Mouse (Mus musculus): Measurements from ENCODE around the gene Gm42742.
A peak's percentile ranks its signal among the peaks of the same experiment; 100 is the strongest.

Gm42742 gene

GRCm38 (mm10) chr7:127003620-127004019 lies 17.3 kb downstream of the Gm42742 start:
- DNase-seq (ENCODE audit: low read depth) = no peak

- DNase-seq (ENCODE audit: low read depth) = no peak
Observed at GRCm38 (mm10) chr7:126999568-126999967, 21.3 kb downstream of the Gm42742 start.

GRCm38 (mm10) chr7:126996449-126996848 lies 24.4 kb downstream of the Gm42742 start:
- DNase-seq (ENCODE audit: low read depth) = peak; percentile 32

- DNase-seq (ENCODE audit: low read depth) = no peak
Observed at GRCm38 (mm10) chr7:126988816-126989215, 32.1 kb downstream of the Gm42742 start.

- DNase-seq (ENCODE audit: low read depth) = peak; percentile 46
Observed at GRCm38 (mm10) chr7:126986319-126986718, 34.6 kb downstream of the Gm42742 start.

GRCm38 (mm10) chr7:126984667-126985444 lies 36.0 kb downstream of the Gm42742 start:
- no peak for DNase-seq (ENCODE audit: low read depth)

- no peak for DNase-seq (ENCODE audit: low read depth)
Observed at GRCm38 (mm10) chr7:126983113-126983512, 37.8 kb downstream of the Gm42742 start.

- DNase-seq (ENCODE audit: low read depth) = no peak
Observed at GRCm38 (mm10) chr7:126982054-126982453, 38.8 kb downstream of the Gm42742 start.

GRCm38 (mm10) chr7:126981601-126982000 lies 39.3 kb downstream of the Gm42742 start:
- no peak for DNase-seq (ENCODE audit: low read depth)

GRCm38 (mm10) chr7:126978841-126979240 lies 42.1 kb downstream of the Gm42742 start:
- no peak for DNase-seq (ENCODE audit: low read depth)

GRCm38 (mm10) chr7:126976878-126977459 lies 43.9 kb downstream of the Gm42742 start:
- no peak for DNase-seq (ENCODE audit: low read depth)

- peak; percentile 97 for DNase-seq (ENCODE audit: low read depth)
Observed at GRCm38 (mm10) chr7:126975950-126976866, 44.7 kb downstream of the Gm42742 start, which contains the start of gene Cdiptos. Gene Cdiptos, minus strand, starts transcription at chr7:126976098.

- no peak for DNase-seq (ENCODE audit: low read depth)
Observed at GRCm38 (mm10) chr7:126975893-126975949, 45.2 kb downstream of the Gm42742 start, which contains the start of gene Cdipt. Gene Cdipt, plus strand, starts transcription at chr7:126975914.

- peak; percentile 45 for DNase-seq (ENCODE audit: low read depth)
Observed at GRCm38 (mm10) chr7:126975493-126975892, 45.4 kb downstream of the Gm42742 start.

GRCm38 (mm10) chr7:126967361-126967760 lies 53.5 kb downstream of the Gm42742 start:
- DNase-seq (ENCODE audit: low read depth) = no peak

- peak; percentile 18 for DNase-seq (ENCODE audit: low read depth)
Observed at GRCm38 (mm10) chr7:126965568-126965967, 55.3 kb downstream of the Gm42742 start.
